Mouse (Mus musculus): ENCODE measurements around the gene Arhgef7. TPM values are rescaled to one million over a fixed set of nuclear protein-coding genes. Genes with fewer than 3 reads are reported as not detected.

The Arhgef7 gene
- polyA plus RNA-seq, 1 experiment from 2014 or later: 14.5 TPM

DNA sequence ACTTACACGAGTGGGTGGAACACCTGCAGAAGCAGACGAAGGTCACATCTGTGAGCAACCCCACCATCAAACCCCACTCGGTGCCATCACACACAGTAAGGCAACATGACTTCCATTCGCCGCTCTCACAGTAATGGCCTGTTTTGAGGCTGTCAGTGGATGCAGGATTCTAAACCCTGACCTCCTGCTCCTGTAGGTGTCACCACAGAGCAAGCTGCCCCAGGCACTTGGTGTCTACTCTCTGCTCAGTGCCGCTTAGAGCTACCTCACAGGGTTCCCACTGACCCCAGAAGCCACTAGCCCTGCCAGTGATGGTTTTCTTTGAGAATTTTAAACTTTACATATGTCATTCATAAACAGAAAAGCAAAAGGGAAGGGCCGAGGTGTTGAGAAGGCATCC lies 87.7 kb downstream of the Arhgef7 start:
- Histone ChIP-seq H3K27me3 (replicated peaks; ENCODE audit: control insufficient read depth, insufficient read depth, low read length) (no peaks in the 10 kb centered on the region), H3K9me3 (ENCODE audit: control insufficient read depth) (no peaks in the 10 kb centered on the region), H3K4me2 (replicated peaks; ENCODE audit: low read depth) (no peak overlapping the region), H3K27ac (ENCODE audit: low read depth, low read length) (no peak overlapping the region), H3K4me3 (ENCODE audit: low read depth, low read length) (no peak overlapping the region), H3K4me1 (replicated peaks; ENCODE audit: control insufficient read depth, insufficient read depth, low read length) (no peaks in the 10 kb centered on the region), H3K36me3 (ENCODE audit: control insufficient read depth, insufficient read depth) (peaks cover 92% of the 10 kb centered on the region), H3K9ac (ENCODE audit: low read depth, low read length) (no peak overlapping the region)
- TF ChIP-seq CTCF (IDR thresholded peaks at IDR 0.05; ENCODE audit: low read depth): peak; percentile 67
- no peak for ATAC-seq
- 79% methylated on average over 7 of the region's 7 CpGs for WGBS

GRCm38 (mm10) chr8:11820136-11820535 lies 92.6 kb downstream of the Arhgef7 start:
- H3K4me2 ChIP-seq (replicated peaks; ENCODE audit: low read depth): no peak overlapping the region
- no peak for ATAC-seq
- no peaks in the 10 kb centered on the region for H3K27me3 ChIP-seq (replicated peaks; ENCODE audit: control insufficient read depth, insufficient read depth, low read length)
- no peak overlapping the region for H3K27ac ChIP-seq (ENCODE audit: low read depth, low read length)
- H3K36me3 ChIP-seq (ENCODE audit: control insufficient read depth, insufficient read depth): peaks cover 93% of the 10 kb centered on the region
- no peak overlapping the region for H3K9ac ChIP-seq (ENCODE audit: low read depth, low read length)
- H3K9me3 ChIP-seq (ENCODE audit: control insufficient read depth): no peaks in the 10 kb centered on the region
- no peaks in the 10 kb centered on the region for H3K4me1 ChIP-seq (replicated peaks; ENCODE audit: control insufficient read depth, insufficient read depth, low read length)
- H3K4me3 ChIP-seq (ENCODE audit: low read depth, low read length): no peak overlapping the region
- WGBS: 85% methylated on average over 5 of the region's 5 CpGs
- 0 out of 2 replicates have a peak, but pooled peaks have one; percentile 7 for TF ChIP-seq CTCF (IDR thresholded peaks at IDR 0.05; ENCODE audit: low read depth)

DNA sequence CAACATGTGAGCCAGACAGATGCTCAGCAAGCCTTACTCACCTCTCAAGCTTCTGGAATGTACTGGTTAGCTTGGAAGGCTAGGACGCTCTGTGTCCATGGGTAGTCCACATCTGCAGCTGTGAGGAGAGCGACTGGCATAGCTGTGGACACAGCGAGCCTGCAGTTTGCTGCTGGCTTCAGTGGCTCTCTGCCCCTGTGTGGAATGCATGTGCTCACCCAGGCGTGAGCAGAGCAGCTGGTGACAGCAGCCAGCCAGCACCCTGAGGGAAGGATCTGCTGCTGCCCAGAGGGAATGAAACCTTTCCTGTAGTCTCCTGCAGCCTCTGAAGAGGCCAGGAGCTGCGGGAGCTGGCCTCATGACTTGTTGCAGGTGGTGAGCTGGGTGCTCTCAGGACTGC lies 93.0 kb downstream of the Arhgef7 start:
- Histone ChIP-seq H3K4me1 (replicated peaks; ENCODE audit: control insufficient read depth, insufficient read depth, low read length) (no peaks in the 10 kb centered on the region), H3K27ac (ENCODE audit: low read depth, low read length) (no peak overlapping the region), H3K9me3 (ENCODE audit: control insufficient read depth) (no peaks in the 10 kb centered on the region), H3K9ac (ENCODE audit: low read depth, low read length) (no peak overlapping the region), H3K4me3 (ENCODE audit: low read depth, low read length) (no peak overlapping the region), H3K36me3 (ENCODE audit: control insufficient read depth, insufficient read depth) (peaks cover 93% of the 10 kb centered on the region), H3K4me2 (replicated peaks; ENCODE audit: low read depth) (no peak overlapping the region), H3K27me3 (replicated peaks; ENCODE audit: control insufficient read depth, insufficient read depth, low read length) (no peaks in the 10 kb centered on the region)
- no peak for ATAC-seq
- TF ChIP-seq CTCF (IDR thresholded peaks at IDR 0.05; ENCODE audit: low read depth): no peak
- WGBS: 91% methylated on average over 5 of the region's 5 CpGs

DNA sequence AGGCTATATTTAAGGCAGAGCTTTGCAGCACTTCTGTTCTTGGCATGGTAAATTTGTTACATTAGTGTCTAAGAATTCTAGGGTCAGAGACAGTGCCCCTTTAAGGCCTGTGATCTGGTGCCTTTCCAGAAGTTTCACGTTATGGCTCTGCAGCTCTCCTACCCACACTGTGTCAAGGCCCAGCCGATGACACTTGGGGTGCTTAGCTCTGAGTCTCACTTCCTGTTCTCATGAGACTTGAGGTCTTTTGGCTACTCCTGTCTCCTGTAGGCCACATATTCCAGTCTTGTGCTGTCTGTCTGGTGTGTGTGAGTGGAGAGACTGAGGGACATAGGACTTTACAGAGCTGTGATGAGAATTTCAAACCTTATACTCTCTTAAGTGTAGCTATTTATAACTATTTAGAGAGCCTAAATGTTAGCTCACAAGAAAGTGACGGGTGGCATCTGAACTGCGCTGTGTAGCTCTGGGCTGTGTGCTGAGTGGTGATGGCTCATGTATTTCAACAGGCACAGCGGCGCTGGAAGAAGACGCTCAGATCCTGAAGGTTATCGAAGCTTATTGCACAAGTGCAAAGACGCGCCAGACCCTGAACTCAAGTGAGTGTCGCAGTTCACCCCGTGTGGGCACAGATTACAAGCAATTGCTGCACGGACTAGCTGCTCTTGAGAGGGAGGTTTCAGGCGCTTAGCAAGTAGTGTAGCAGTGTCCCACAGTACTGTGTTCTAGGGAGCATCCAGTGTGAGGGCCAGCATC lies 94.1 kb downstream of the Arhgef7 start:
- no peaks in the 10 kb centered on the region for H3K9me3 ChIP-seq (ENCODE audit: control insufficient read depth)
- no peak for TF ChIP-seq CTCF (IDR thresholded peaks at IDR 0.05; ENCODE audit: low read depth)
- no peak for ATAC-seq
- no peaks in the 10 kb centered on the region for H3K27me3 ChIP-seq (replicated peaks; ENCODE audit: control insufficient read depth, insufficient read depth, low read length)
- no peak overlapping the region for H3K4me2 ChIP-seq (replicated peaks; ENCODE audit: low read depth)
- no peak overlapping the region for H3K4me3 ChIP-seq (ENCODE audit: low read depth, low read length)
- no peak overlapping the region for H3K9ac ChIP-seq (ENCODE audit: low read depth, low read length)
- WGBS: 91% methylated on average over 14 of the region's 14 CpGs
- no peak overlapping the region for H3K27ac ChIP-seq (ENCODE audit: low read depth, low read length)
- peaks cover 86% of the 10 kb centered on the region for H3K36me3 ChIP-seq (ENCODE audit: control insufficient read depth, insufficient read depth)
- H3K4me1 ChIP-seq (replicated peaks; ENCODE audit: control insufficient read depth, insufficient read depth, low read length): no peaks in the 10 kb centered on the region

- no peaks in the 10 kb centered on the region for H3K9me3 ChIP-seq (ENCODE audit: control insufficient read depth)
- no peak overlapping the region for H3K9ac ChIP-seq (ENCODE audit: low read depth, low read length)
- peaks cover 77% of the 10 kb centered on the region for H3K36me3 ChIP-seq (ENCODE audit: control insufficient read depth, insufficient read depth)
- TF ChIP-seq CTCF (IDR thresholded peaks at IDR 0.05; ENCODE audit: low read depth): no peak
- no peaks in the 10 kb centered on the region for H3K27me3 ChIP-seq (replicated peaks; ENCODE audit: control insufficient read depth, insufficient read depth, low read length)
- H3K4me2 ChIP-seq (replicated peaks; ENCODE audit: low read depth): no peak overlapping the region
- WGBS: 67% methylated on average over 9 of the region's 9 CpGs
- no peak overlapping the region for H3K27ac ChIP-seq (ENCODE audit: low read depth, low read length)
- H3K4me3 ChIP-seq (ENCODE audit: low read depth, low read length): no peak overlapping the region
- no peaks in the 10 kb centered on the region for H3K4me1 ChIP-seq (replicated peaks; ENCODE audit: control insufficient read depth, insufficient read depth, low read length)
- no peak for ATAC-seq
These were observed 95.1 kb downstream of the Arhgef7 start for GRCm38 (mm10) chr8:11822550-11823060.

DNA sequence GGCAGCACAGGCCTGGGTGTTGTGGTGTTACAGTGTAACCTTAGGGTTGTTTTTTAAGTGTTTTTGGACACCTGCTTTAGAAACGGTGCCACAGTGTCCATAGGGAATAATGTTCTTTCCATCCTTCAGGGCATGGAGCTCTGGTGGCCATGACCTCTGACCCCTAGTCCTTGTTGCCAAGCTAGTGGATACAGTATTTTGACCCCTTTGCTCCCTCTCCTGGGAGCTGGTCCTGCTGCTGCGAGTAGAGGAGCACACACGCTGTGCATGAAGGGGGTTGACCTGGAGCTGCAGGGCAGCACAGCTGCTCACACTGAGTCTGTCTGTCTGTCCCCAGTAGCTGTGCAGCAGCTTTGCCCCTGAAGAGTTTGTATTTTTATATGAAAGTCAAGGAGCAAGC lies 98.2 kb downstream of the Arhgef7 start:
- no peak for TF ChIP-seq CTCF (IDR thresholded peaks at IDR 0.05; ENCODE audit: low read depth)
- Histone ChIP-seq H3K9me3 (ENCODE audit: control insufficient read depth) (no peaks in the 10 kb centered on the region), H3K36me3 (ENCODE audit: control insufficient read depth, insufficient read depth) (peaks cover 66% of the 10 kb centered on the region), H3K9ac (ENCODE audit: low read depth, low read length) (no peak overlapping the region), H3K27me3 (replicated peaks; ENCODE audit: control insufficient read depth, insufficient read depth, low read length) (no peaks in the 10 kb centered on the region), H3K4me3 (ENCODE audit: low read depth, low read length) (no peak overlapping the region), H3K4me2 (replicated peaks; ENCODE audit: low read depth) (no peak overlapping the region), H3K27ac (ENCODE audit: low read depth, low read length) (no peak overlapping the region), H3K4me1 (replicated peaks; ENCODE audit: control insufficient read depth, insufficient read depth, low read length) (no peaks in the 10 kb centered on the region)
- no peak for ATAC-seq
- WGBS: 80% methylated on average over 3 of the region's 3 CpGs

All from intestine, postnatal 0 days (tissue).